In the genomic region with DNA sequence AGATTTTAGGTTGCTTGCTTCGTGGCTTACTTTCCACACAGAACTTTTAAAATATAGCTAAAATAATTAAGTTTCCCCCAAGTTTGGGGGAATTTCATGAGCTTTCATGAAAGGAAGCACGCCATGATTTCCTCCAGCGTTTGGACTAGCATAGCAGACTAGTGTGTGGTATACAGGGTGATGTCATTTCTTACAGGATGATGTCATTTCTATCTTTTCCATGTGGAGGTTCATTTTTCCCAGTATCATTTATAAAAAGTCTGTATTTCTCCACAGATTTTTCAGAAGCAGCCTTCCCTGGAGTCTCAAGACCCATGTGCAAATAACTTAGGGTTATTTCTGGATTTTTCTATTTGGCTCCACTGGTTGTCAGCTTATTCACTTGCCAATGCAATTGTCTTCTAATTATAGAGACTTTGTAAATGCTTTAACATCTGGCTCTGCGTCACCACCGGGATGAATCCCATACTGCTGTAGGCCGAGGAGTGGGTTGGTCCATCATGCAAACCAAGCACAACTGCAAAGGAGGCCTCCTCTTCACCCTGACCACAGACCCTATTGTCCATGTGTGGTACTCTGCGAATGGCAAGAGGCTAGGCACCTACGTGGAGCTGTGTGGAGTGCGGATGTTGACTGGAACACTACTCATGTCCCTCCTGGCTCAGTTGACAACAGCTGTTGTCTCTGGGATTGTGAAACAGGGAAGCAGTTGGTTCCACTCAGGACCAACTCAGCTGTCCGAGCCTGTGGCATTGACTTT, we compare ENCODE assay signal across 18 mouse cellular contexts.
DNase-seq lines count a peak whose midpoint lies in the region; TF ChIP-seq lines count a peak whose summit lies in the region.
"Had no signal": no experiment of that assay in that cellular context is flagged by ENCODE, and none has a peak within 500 bp of the region (broad histone marks: within the 10 kb centered on the region; RNA-seq: fewer than 3 reads in every experiment).

No protein-coding gene starts in this region.

- DNase-seq in gastrocnemius, adult 2 months: no peak
- no peak for DNase-seq in gastrocnemius, postnatal 4 days (ENCODE audit: low spot score in 2 of 2)
- DNase-seq in CH12.LX (ENCODE audit: extremely low read depth): no peak
- peak; percentile 53 to 70 for DNase-seq in heart, adult 9 months (ENCODE audit: low spot score in 2 of 2)
- DNase-seq in lung, postnatal 10 days: peak; percentile 35
- DNase-seq in thymus, postnatal 4 days: no peak
- DNase-seq in left cerebral cortex, postnatal 25 days (ENCODE audit: low spot score in 2 of 2): no peak
- no peak for DNase-seq in layer of hippocampus, postnatal 14 days (ENCODE audit: low spot score in 2 of 2)
- DNase-seq: adrenal gland, adult 8-10 months; cerebellum, adult 11-12 months; layer of hippocampus, postnatal 36 days; left cerebral cortex, postnatal 4 days; lung, embryonic 14.5 days; retina, postnatal 1 day had no signal

- no peak for TF ChIP-seq POLR2A in CH12.LX (IDR thresholded peaks at IDR 0.05; ENCODE audit: low read depth, low read length)

- H3K27ac ChIP-seq in gastrocnemius, adult 2 months: peak overlapping the region; percentile 16; the same call in 1 of the 2 replicates
- 0 out of 2 replicates have a peak overlapping the region, but pooled peaks have one; percentile 28 for H3K27ac ChIP-seq in CH12.LX (ENCODE audit: insufficient read depth, low read depth)
- H3K27ac ChIP-seq: hindbrain, embryonic 14.5 days; kidney, embryonic 15.5 days; neural tube, embryonic 15.5 days had no signal

- intact Hi-C loops in gastrocnemius, adult 2 months (cut with DNase I): no loop called here
- intact Hi-C loops in left cerebral cortex, postnatal 25 days (cut with DNase I): no loop called here

- no peak overlapping the region for H3K4me3 ChIP-seq in gastrocnemius, adult 2 months
- no peak overlapping the region for H3K4me3 ChIP-seq in CH12.LX (replicated peaks in 1 of 3; ENCODE audit: low read depth in 2 of 3, low read length in 2 of 3, poor library complexity in 1 of 3)
- H3K4me3 ChIP-seq: kidney, embryonic 15.5 days; neural tube, embryonic 15.5 days had no signal

- no peak for TF ChIP-seq RAD21 in CH12.LX (IDR thresholded peaks at IDR 0.05; ENCODE audit: low read depth, low read length)

- H3K79me2 ChIP-seq in CH12.LX (replicated peaks; ENCODE audit: control insufficient read depth, extremely low read depth, insufficient read depth, poor library complexity, severe bottlenecking): no peaks in the 10 kb centered on the region

- H3K9ac ChIP-seq in CH12.LX (ENCODE audit: insufficient read depth, low read depth): no peak overlapping the region
- H3K9ac ChIP-seq: hindbrain, embryonic 14.5 days; kidney, embryonic 15.5 days; lung, embryonic 14.5 days; neural tube, embryonic 15.5 days had no signal

- H3K4me2 ChIP-seq in CH12.LX (ENCODE audit: insufficient read depth, low read depth, poor library complexity, severe bottlenecking): no peak overlapping the region
- H3K4me2 ChIP-seq: hindbrain, embryonic 14.5 days; kidney, embryonic 15.5 days; lung, embryonic 14.5 days; midbrain, embryonic 11.5 days; neural tube, embryonic 15.5 days had no signal

- in situ Hi-C loops in CH12.LX (cut with MboI; ENCODE audit: low pct_ligation_motif_present, low pct_unique_long_range_greater_than_20kb, low sequenced_read_pairs): no loop called here

- no peaks in the 10 kb centered on the region for H3K9me3 ChIP-seq in CH12.LX (replicated peaks; ENCODE audit: low read length)
- H3K9me3 ChIP-seq: kidney, embryonic 15.5 days; neural tube, embryonic 15.5 days had no signal

- no peak for TF ChIP-seq EP300 in CH12.LX (IDR thresholded peaks at IDR 0.05; ENCODE audit: low read length)

- dilution Hi-C loops in CH12.LX (cut with MboI; ENCODE audit: extremely low pct_ligation_motif_present, extremely low pct_unique_long_range_greater_than_20kb, low sequenced_read_pairs): no loop called here

- no peaks in the 10 kb centered on the region for H3K27me3 ChIP-seq in CH12.LX (replicated peaks)
- H3K27me3 ChIP-seq: kidney, embryonic 15.5 days; neural tube, embryonic 15.5 days had no signal

- H3K4me1 ChIP-seq in CH12.LX (ENCODE audit: control insufficient read depth in 1 of 2, insufficient read depth in 2 of 2): peaks cover 7 to 46% of the 10 kb centered on the region in 2 experiments
- H3K4me1 ChIP-seq: kidney, embryonic 15.5 days had no signal

- H3K36me3 ChIP-seq in CH12.LX (replicated peaks in 1 of 2; ENCODE audit: control insufficient read depth in 1 of 2, insufficient read depth in 1 of 2, low read length in 1 of 2): peaks cover 0 to 2% of the 10 kb centered on the region in 2 experiments
- H3K36me3 ChIP-seq: kidney, embryonic 15.5 days; neural tube, embryonic 15.5 days had no signal

- TF ChIP-seq CTCF in gastrocnemius, adult 2 months (IDR thresholded peaks at IDR 0.05): no peak
- TF ChIP-seq CTCF in CH12.LX (conservative IDR thresholded peaks at IDR 0.05 in 1 of 2, IDR thresholded peaks at IDR 0.05 in 1 of 2; ENCODE audit: low read depth in 2 of 2, low read length in 2 of 2): no peak

TF ChIP-seq in CH12.LX, 34 proteins besides CTCF, POLR2A, EP300 and RAD21:
- TF ChIP-seq USF1 (IDR thresholded peaks at IDR 0.05; ENCODE audit: low read depth, low read length) (no peak), TBP (conservative IDR thresholded peaks at IDR 0.05; ENCODE audit: low read depth, low read length) (no peak), JUND (conservative IDR thresholded peaks at IDR 0.05; ENCODE audit: low read depth, low read length) (peak; percentile 67), GABPA (IDR thresholded peaks at IDR 0.05; ENCODE audit: insufficient replicate concordance, low read depth, low read length) (no peak), USF2 (conservative IDR thresholded peaks at IDR 0.05; ENCODE audit: low read depth, low read length) (no peak), JUN (IDR thresholded peaks at IDR 0.05; ENCODE audit: insufficient read depth, low read depth, low read length) (peak; percentile 78), ZKSCAN1 (IDR thresholded peaks at IDR 0.05; ENCODE audit: borderline replicate concordance, low read depth, low read length) (no peak), IRF4 (IDR thresholded peaks at IDR 0.05; ENCODE audit: low read depth, low read length) (no peak), MAX (IDR thresholded peaks at IDR 0.05; ENCODE audit: low read length) (peak; percentile 4; the same call in 1 of the 2 replicates), RCOR1 (conservative IDR thresholded peaks at IDR 0.05; ENCODE audit: low read depth, low read length) (no peak)

Comparison
In these comparisons a context has a peak if more than half of its experiments do, and no peak if none do; other contexts are left out.
1. DNase-seq: peak in heart, adult 9 months (2 of 2) and lung, postnatal 10 days (single experiment); none in gastrocnemius, adult 2 months (single experiment), gastrocnemius, postnatal 4 days (0 of 2), CH12.LX (single experiment), thymus, postnatal 4 days (single experiment), left cerebral cortex, postnatal 25 days (0 of 2) and layer of hippocampus, postnatal 14 days (0 of 2).